Mouse (Mus musculus) CH12.LX (cell line): Measurements from ENCODE around the gene Tcp1. TPM values are rescaled to one million over a fixed set of nuclear protein-coding genes. Genes with fewer than 3 reads are reported as not detected.
A peak's percentile ranks its signal among the peaks of the same experiment; 100 is the strongest.

Source experiments
- DNase-seq: peaks from one replicate; pipeline ENCODE4 v3.0.0-alpha.2; 2013; ENCODE audit errors: extremely low read depth
- H3K27ac ChIP-seq: 2 replicates; pipeline ENCODE4 v1.5.1; 2012; ENCODE audit warnings: low read depth, mild to moderate bottlenecking, control low read depth, moderate library complexity; ENCODE audit not compliant: insufficient read depth
- H3K27me3 ChIP-seq: replicated peaks from 2 replicates; pipeline ENCODE3; 2012; ENCODE audit warnings: inconsistent platforms
- H3K36me3 ChIP-seq, 2 experiments: replicated peaks in 1 of 2; 2 replicates each; pipeline versions ENCODE3 to v1.6.1; 2012; ENCODE audit warnings: inconsistent platforms in 1 of 2, low read length in 1 of 2, mild to moderate bottlenecking in 1 of 2, mixed read lengths in 1 of 2, moderate library complexity in 1 of 2; ENCODE audit not compliant: control insufficient read depth in 1 of 2, insufficient read depth in 1 of 2
- H3K4me1 ChIP-seq, 2 experiments: 2 replicates each; pipeline ENCODE4 v1.6.1; 2012; ENCODE audit warnings: inconsistent platforms in 1 of 2, moderate library complexity in 1 of 2; ENCODE audit not compliant: insufficient read depth in 2 of 2, control insufficient read depth in 1 of 2
- H3K4me2 ChIP-seq: 2 replicates; pipeline ENCODE4 v1.6.1; 2012; ENCODE audit warnings: low read depth, mild to moderate bottlenecking, control low read depth; ENCODE audit not compliant: poor library complexity, insufficient read depth, severe bottlenecking
- H3K4me3 ChIP-seq, 3 experiments: fragments of 150-350 bp in 1 of 3; sonication (generic) in 1 of 3; replicated peaks in 1 of 3; 2 replicates each; pipeline versions ENCODE3 to v1.5.1; 2011 to 2012; ENCODE audit warnings: low read depth in 2 of 3, low read length in 2 of 3, mild to moderate bottlenecking in 2 of 3, moderate library complexity in 2 of 3, control low read depth in 1 of 3, improper control_type of control experiment in 1 of 3, inconsistent platforms in 1 of 3, mixed read lengths in 1 of 3; ENCODE audit not compliant: poor library complexity in 1 of 3
- H3K79me2 ChIP-seq: replicated peaks from 2 replicates; pipeline ENCODE4 v1.6.1; 2012; ENCODE audit warnings: mild to moderate bottlenecking, moderate library complexity; ENCODE audit not compliant: control insufficient read depth, poor library complexity, insufficient read depth, severe bottlenecking; ENCODE audit errors: extremely low read depth
- H3K9ac ChIP-seq: 2 replicates; pipeline ENCODE4 v1.6.1; 2012; ENCODE audit warnings: low read depth, mild to moderate bottlenecking, control low read depth, moderate library complexity; ENCODE audit not compliant: insufficient read depth
- H3K9me3 ChIP-seq: replicated peaks from 2 replicates; pipeline ENCODE3; 2012; ENCODE audit warnings: low read length, inconsistent platforms, mixed read lengths
- CHD1 ChIP-seq: IDR thresholded peaks from 2 replicates; pipeline ENCODE4 v1.6.1; 2012; ENCODE audit warnings: low read depth, low read length, improper control_type of control experiment, inconsistent platforms
- ELF1 ChIP-seq: IDR thresholded peaks from 2 replicates; pipeline ENCODE4 v1.6.1; 2014; ENCODE audit warnings: low read depth, mild to moderate bottlenecking, inconsistent platforms, low read length, improper control_type of control experiment
- EP300 ChIP-seq: IDR thresholded peaks from 2 replicates; pipeline ENCODE4 v1.6.1; 2011; ENCODE audit warnings: low read length, improper control_type of control experiment
- ETS1 ChIP-seq: conservative IDR thresholded peaks from 2 replicates; pipeline ENCODE4 v1.6.1; 2012; ENCODE audit warnings: low read depth, mild to moderate bottlenecking, inconsistent platforms, low read length, improper control_type of control experiment, moderate library complexity
- GABPA ChIP-seq: IDR thresholded peaks from 2 replicates; pipeline ENCODE4 v1.6.1; 2012; ENCODE audit warnings: low read depth, low read length, improper control_type of control experiment, inconsistent platforms; ENCODE audit not compliant: insufficient replicate concordance
- IRF4 ChIP-seq: IDR thresholded peaks from 2 replicates; pipeline ENCODE4 v1.6.1; 2014; ENCODE audit warnings: low read depth, mild to moderate bottlenecking, inconsistent platforms, low read length, improper control_type of control experiment
- JUN ChIP-seq: IDR thresholded peaks from 2 replicates; pipeline ENCODE4 v1.6.1; 2011; ENCODE audit warnings: low read depth, mild to moderate bottlenecking, low read length, improper control_type of control experiment, moderate library complexity; ENCODE audit not compliant: insufficient read depth
- JUND ChIP-seq: conservative IDR thresholded peaks from 2 replicates; pipeline ENCODE4 v1.6.1; 2011; ENCODE audit warnings: low read depth, low read length, improper control_type of control experiment
- MAX ChIP-seq: IDR thresholded peaks from 2 replicates; pipeline ENCODE4 v1.6.1; 2011; ENCODE audit warnings: low read length, improper control_type of control experiment
- MXI1 ChIP-seq: IDR thresholded peaks from 2 replicates; pipeline ENCODE4 v1.6.1; 2011; ENCODE audit warnings: mild to moderate bottlenecking, low read depth, low read length, improper control_type of control experiment
- MYC ChIP-seq: IDR thresholded peaks from 2 replicates; pipeline ENCODE4 v1.6.1; 2011; ENCODE audit warnings: low read depth, mild to moderate bottlenecking, improper control_type of control experiment, low read length
- POLR2AphosphoS2 ChIP-seq: IDR thresholded peaks from 2 replicates; pipeline ENCODE4 v1.6.1; 2011; ENCODE audit warnings: low read depth, low read length, improper control_type of control experiment
- RAD21 ChIP-seq: IDR thresholded peaks from 2 replicates; pipeline ENCODE4 v1.6.1; 2011; ENCODE audit warnings: low read depth, mild to moderate bottlenecking, low read length, improper control_type of control experiment, moderate library complexity
- SIN3A ChIP-seq: IDR thresholded peaks from 2 replicates; pipeline ENCODE4 v1.6.1; 2012; ENCODE audit warnings: low read length, improper control_type of control experiment, inconsistent platforms
- USF2 ChIP-seq: conservative IDR thresholded peaks from 2 replicates; pipeline ENCODE4 v1.6.1; 2011; ENCODE audit warnings: low read depth, low read length, improper control_type of control experiment
- ZNF384 ChIP-seq: IDR thresholded peaks from 2 replicates; pipeline ENCODE4 v1.6.1; 2012; ENCODE audit warnings: low read depth, low read length, improper control_type of control experiment, inconsistent platforms
- dilution Hi-C: fragments of 300-500 bp; cut with MboI; formaldehyde crosslinking; loops from 2 replicates; pipeline ENCODE4 v1.14.3; 2020; ENCODE audit warnings: low sequenced_read_pairs; ENCODE audit not compliant: extremely low pct_unique_long_range_greater_than_20kb, extremely low pct_ligation_motif_present
- in situ Hi-C: fragments of 300-500 bp; cut with MboI; formaldehyde crosslinking; loops from 3 replicates; pipeline ENCODE4 v1.14.3; 2019; ENCODE audit warnings: low sequenced_read_pairs, low pct_ligation_motif_present, low pct_unique_long_range_greater_than_20kb, mixed read lengths
- polyA plus RNA-seq: library from polyadenylated mRNA; unstranded; fragments of >175 nt; gene quantifications from 2 replicates; pipeline ENCODE4 v1.2.1, GENCODE M21; 2012; ENCODE audit warnings: low read depth; ENCODE audit not compliant: insufficient read length
- total RNA-seq, 2 experiments: library from RNA; depleted of rRNA; stranded (reverse); fragments of 300-350 nt in 1 of 2; fragments of >200 nt in 1 of 2; gene quantifications; 2 replicates each; pipeline ENCODE4 v1.2.3; 2012 to 2014

Tcp1 gene
- total and polyA plus RNA-seq, 3 experiments = 560 to 951 (median 569) TPM

DNA sequence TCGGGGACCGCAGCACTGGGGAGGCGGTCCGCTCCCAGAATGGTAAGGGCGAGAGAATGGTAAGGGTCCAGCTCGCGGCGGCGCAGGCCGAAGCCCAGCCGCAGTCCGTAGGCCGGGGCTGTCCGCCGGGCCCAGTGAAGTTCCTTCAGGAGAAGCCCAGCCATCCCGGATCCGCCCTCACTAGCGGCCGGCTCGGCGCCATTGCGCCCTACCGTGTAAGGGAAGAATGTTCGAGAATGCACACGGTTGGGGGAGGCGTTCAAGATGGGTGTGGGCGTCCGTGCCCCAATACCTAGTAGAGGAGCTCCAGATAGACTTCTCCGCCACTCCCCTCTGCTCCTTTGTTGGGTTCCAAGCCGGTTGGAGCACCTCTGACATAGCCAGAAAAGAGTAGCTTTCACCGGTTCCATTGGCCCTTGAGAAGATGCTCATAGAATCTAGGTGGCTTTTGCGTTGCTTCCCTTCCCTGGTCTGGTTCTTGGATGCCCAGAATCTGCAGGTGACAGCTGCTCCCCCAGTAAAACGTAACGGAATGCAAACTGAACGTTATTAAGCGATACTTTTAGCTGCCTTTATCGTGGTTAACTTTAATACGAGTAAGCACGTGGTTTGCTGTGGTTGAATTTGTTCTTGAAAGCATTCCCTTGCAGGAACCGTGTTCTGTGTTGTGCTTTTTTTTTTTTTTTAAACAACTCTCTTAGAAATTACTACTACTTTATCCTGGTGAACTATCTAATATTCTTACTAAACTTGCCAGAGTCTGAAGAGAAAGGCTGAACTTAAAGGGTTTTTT is 1.3 kb downstream of the Tcp1 start:
- peaks cover 59% of the 10 kb centered on the region for H3K79me2 ChIP-seq

GRCm38 (mm10) chr17:12921073-12921472 is 5.6 kb downstream of the Tcp1 start:
- no peaks in the 10 kb centered on the region for H3K9me3 ChIP-seq
- H3K4me1 ChIP-seq = peaks cover 3 to 36% of the 10 kb centered on the region in 2 experiments; a peak in 3 of 4 replicates
- no peak overlapping the region for H3K4me2 ChIP-seq
- H3K79me2 ChIP-seq = peaks cover 34% of the 10 kb centered on the region
- TF ChIP-seq GABPA (no peak), IRF4 (peak; percentile 90), USF2 (no peak), ETS1 (peak; percentile 30; the same call in 1 of the 2 replicates), SIN3A (no peak), JUN (peak; percentile 88), RAD21 (no peak), JUND (peak; percentile 76), EP300 (peak; percentile 86)
- in situ Hi-C loops = no loop called here
- no peak overlapping the region for H3K4me3 ChIP-seq
- peak overlapping the region; percentile 41; the same call in 1 of the 2 replicates for H3K27ac ChIP-seq
- H3K36me3 ChIP-seq = peaks cover 59 to 75% of the 10 kb centered on the region in 2 experiments
- H3K27me3 ChIP-seq = no peaks in the 10 kb centered on the region
- no peak overlapping the region for H3K9ac ChIP-seq
- peak; percentile 61 for DNase-seq
- dilution Hi-C loops = no loop called here

More for the DNA sequence above, 1.3 kb downstream of the Tcp1 start:
- dilution Hi-C loops = no loop called here
- Histone ChIP-seq H3K36me3 (peaks cover 39 to 59% of the 10 kb centered on the region in 2 experiments), H3K4me3 (peak overlapping the region; percentile 78 to 94 (median 90)), H3K27me3 (no peaks in the 10 kb centered on the region), H3K4me2 (peak overlapping the region; percentile 42; the same call in 1 of the 2 replicates), H3K4me1 (peaks cover 3 to 51% of the 10 kb centered on the region in 2 experiments; a peak in 3 of 4 replicates), H3K9ac (peak overlapping the region; percentile 92), H3K27ac (peak overlapping the region; percentile 72), H3K9me3 (no peaks in the 10 kb centered on the region)
- TF ChIP-seq SIN3A (peak; percentile 44), MAX (peak; percentile 93), MYC (peak; percentile 92), ZNF384 (no peak), POLR2AphosphoS2 (peak; percentile 9; the same call in 1 of the 2 replicates), MXI1 (peak; percentile 74), ETS1 (no peak), CHD1 (peak; percentile 89), ELF1 (no peak)
- in situ Hi-C loops = loop anchor here (5.0 kb wide), 1 partner anchor 34 kb away; no protein-coding TSS in a partner anchor
- peak; percentile 41 for DNase-seq
